Mouse (Mus musculus) lung, embryonic 15.5 days (tissue): ENCODE measurements around the gene Borcs6. TPM values are rescaled to one million over a fixed set of nuclear protein-coding genes. Genes with fewer than 3 reads are reported as not detected.

Source experiments
- ATAC-seq: fragments of 200-750 bp; cut with Nextera tagmentation; 2 replicates; pipeline ENCODE4 v1.8.0; 2017; ENCODE audit warnings: moderate number of reproducible peaks, borderline replicate concordance; ENCODE audit not compliant: low FRiP score, low TSS enrichment; ENCODE audit errors: extremely low read depth
- H3K27ac ChIP-seq: fragments of 300-500 bp; sonication (generic); 2 replicates; pipeline ENCODE4 v1.5.1; 2015; ENCODE audit warnings: moderate library complexity, mild to moderate bottlenecking, inconsistent platforms
- H3K27me3 ChIP-seq: fragments of 300-500 bp; sonication (generic); 2 replicates; pipeline ENCODE4 v1.6.1; 2015; ENCODE audit warnings: inconsistent platforms
- H3K36me3 ChIP-seq: fragments of 300-500 bp; sonication (generic); 2 replicates; pipeline ENCODE4 v1.6.1; 2015; ENCODE audit warnings: inconsistent platforms
- H3K4me1 ChIP-seq: fragments of 300-500 bp; sonication (generic); 2 replicates; pipeline ENCODE4 v1.6.1; 2015; ENCODE audit warnings: inconsistent platforms
- H3K4me2 ChIP-seq: fragments of 300-500 bp; sonication (generic); 2 replicates; pipeline ENCODE4 v1.6.1; 2015; ENCODE audit warnings: inconsistent platforms, mild to moderate bottlenecking, moderate library complexity
- H3K4me3 ChIP-seq: fragments of 300-500 bp; sonication (generic); 2 replicates; pipeline ENCODE4 v1.5.1; 2015; ENCODE audit warnings: mild to moderate bottlenecking, inconsistent platforms
- H3K9ac ChIP-seq: fragments of 300-500 bp; sonication (generic); 2 replicates; pipeline ENCODE4 v1.6.1; 2015; ENCODE audit warnings: inconsistent platforms
- H3K9me3 ChIP-seq: fragments of 300-500 bp; sonication (generic); 2 replicates; pipeline ENCODE4 v1.6.1; 2016; ENCODE audit warnings: inconsistent platforms
- WGBS: fragments of 180-500 bp; shearing (Covaris S2); methylation state at CpG from one replicate; pipeline ENCODE4 v1.1.7; 2015; 5-methylcytosine and 5-hydroxymethylcytosine counted together
- polyA plus RNA-seq: library from polyadenylated mRNA; unstranded; fragments of >200 nt; fragmentation: Nextera tagmentation; extraction: Ambion mirVana; gene quantifications from 2 replicates; pipeline ENCODE4 v1.2.1, GENCODE M21; 2015

The Borcs6 gene
- polyA plus RNA-seq, 1 experiment from 2014 or later = 10.3 TPM

DNA sequence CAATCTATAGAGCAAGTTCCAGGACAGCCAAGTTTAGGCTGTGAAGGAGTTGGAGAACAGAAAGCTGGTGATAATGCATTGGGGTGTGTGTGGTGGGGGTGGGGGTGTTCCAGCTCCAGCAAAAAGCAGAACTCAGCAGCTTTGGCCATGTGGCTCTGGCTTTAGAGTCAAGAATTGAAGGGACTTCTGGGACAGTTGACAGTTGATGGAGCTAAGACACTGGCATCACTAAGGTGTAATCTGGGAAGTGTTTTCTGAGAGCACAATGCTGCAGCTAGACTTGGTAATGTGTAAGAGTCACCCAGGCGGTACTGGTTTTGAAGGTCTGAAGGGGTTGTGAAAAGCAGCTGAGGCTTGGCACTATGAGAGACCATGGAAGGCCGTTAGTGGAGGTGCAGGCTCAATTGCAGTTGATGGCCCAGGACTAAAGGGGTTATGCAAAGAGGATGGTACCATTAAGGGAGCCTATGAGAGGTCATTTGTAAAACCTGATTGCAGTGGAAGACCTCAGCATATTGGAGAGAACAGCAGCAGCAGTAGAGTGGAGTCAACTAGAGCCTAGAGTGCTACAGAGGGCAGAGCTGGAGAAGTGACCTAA is 6.6 kb upstream of the Borcs6 start:
- H3K4me1 ChIP-seq = peaks cover 20% of the 10 kb centered on the region
- H3K27ac ChIP-seq = no peak overlapping the region
- peaks cover 36% of the 10 kb centered on the region for H3K36me3 ChIP-seq
- no peaks in the 10 kb centered on the region for H3K27me3 ChIP-seq
- no peak overlapping the region for H3K9ac ChIP-seq
- H3K4me2 ChIP-seq = no peak overlapping the region
- no peak for ATAC-seq
- 77% methylated on average over 2 of the region's 2 CpGs for WGBS
- no peak overlapping the region for H3K4me3 ChIP-seq
- no peaks in the 10 kb centered on the region for H3K9me3 ChIP-seq

GRCm38 (mm10) chr11:69053848-69054247 is 5.7 kb upstream of the Borcs6 start:
- ATAC-seq = no peak
- H3K36me3 ChIP-seq = peaks cover 29% of the 10 kb centered on the region

GRCm38 (mm10) chr11:69058265-69058664 is 1.3 kb upstream of the Borcs6 start:
- WGBS = 71% methylated on average over 2 of the region's 2 CpGs
- Histone ChIP-seq H3K36me3 (peaks cover 7% of the 10 kb centered on the region; the same call in 1 of the 2 replicates), H3K4me2 (peak overlapping the region; percentile 95), H3K4me1 (peaks cover 30% of the 10 kb centered on the region), H3K27ac (peak overlapping the region; percentile 77; the same call in 1 of the 2 replicates), H3K9ac (peak overlapping the region; percentile 65), H3K9me3 (no peaks in the 10 kb centered on the region), H3K27me3 (no peaks in the 10 kb centered on the region), H3K4me3 (peak overlapping the region; percentile 79)
- no peak for ATAC-seq

More at GRCm38 (mm10) chr11:69053848-69054247, 5.7 kb upstream of the Borcs6 start:
- WGBS = 67% methylated on average over 3 of the region's 3 CpGs
- Histone ChIP-seq H3K4me2 (no peak overlapping the region), H3K27me3 (no peaks in the 10 kb centered on the region), H3K9ac (no peak overlapping the region), H3K9me3 (no peaks in the 10 kb centered on the region), H3K27ac (no peak overlapping the region), H3K4me3 (no peak overlapping the region), H3K4me1 (peaks cover 19% of the 10 kb centered on the region)

- Histone ChIP-seq H3K27ac (peak overlapping the region; percentile 77), H3K9me3 (no peaks in the 10 kb centered on the region), H3K36me3 (peaks cover 3% of the 10 kb centered on the region; the same call in 1 of the 2 replicates), H3K27me3 (no peaks in the 10 kb centered on the region), H3K4me3 (peak overlapping the region; percentile 79), H3K4me1 (peaks cover 30% of the 10 kb centered on the region), H3K4me2 (peak overlapping the region; percentile 95), H3K9ac (peak overlapping the region; percentile 65)
- peak; percentile 1; the same call in 1 of the 2 replicates for ATAC-seq
- under 1% methylated on average over 19 of the region's 19 CpGs for WGBS
Measured at GRCm38 (mm10) chr11:69058729-69059356, 674 bp upstream of the Borcs6 start.

GRCm38 (mm10) chr11:69059975-69060411 is 476 bp downstream of the Borcs6 start:
- Histone ChIP-seq H3K4me1 (peaks cover 39% of the 10 kb centered on the region), H3K4me3 (peak overlapping the region; percentile 79), H3K27ac (peak overlapping the region; percentile 92), H3K9ac (peak overlapping the region; percentile 90), H3K4me2 (peak overlapping the region; percentile 95), H3K36me3 (no peaks in the 10 kb centered on the region), H3K27me3 (no peaks in the 10 kb centered on the region), H3K9me3 (no peaks in the 10 kb centered on the region)
- WGBS = under 1% methylated on average over 41 of the region's 49 CpGs
- ATAC-seq = peak; percentile 15

DNA sequence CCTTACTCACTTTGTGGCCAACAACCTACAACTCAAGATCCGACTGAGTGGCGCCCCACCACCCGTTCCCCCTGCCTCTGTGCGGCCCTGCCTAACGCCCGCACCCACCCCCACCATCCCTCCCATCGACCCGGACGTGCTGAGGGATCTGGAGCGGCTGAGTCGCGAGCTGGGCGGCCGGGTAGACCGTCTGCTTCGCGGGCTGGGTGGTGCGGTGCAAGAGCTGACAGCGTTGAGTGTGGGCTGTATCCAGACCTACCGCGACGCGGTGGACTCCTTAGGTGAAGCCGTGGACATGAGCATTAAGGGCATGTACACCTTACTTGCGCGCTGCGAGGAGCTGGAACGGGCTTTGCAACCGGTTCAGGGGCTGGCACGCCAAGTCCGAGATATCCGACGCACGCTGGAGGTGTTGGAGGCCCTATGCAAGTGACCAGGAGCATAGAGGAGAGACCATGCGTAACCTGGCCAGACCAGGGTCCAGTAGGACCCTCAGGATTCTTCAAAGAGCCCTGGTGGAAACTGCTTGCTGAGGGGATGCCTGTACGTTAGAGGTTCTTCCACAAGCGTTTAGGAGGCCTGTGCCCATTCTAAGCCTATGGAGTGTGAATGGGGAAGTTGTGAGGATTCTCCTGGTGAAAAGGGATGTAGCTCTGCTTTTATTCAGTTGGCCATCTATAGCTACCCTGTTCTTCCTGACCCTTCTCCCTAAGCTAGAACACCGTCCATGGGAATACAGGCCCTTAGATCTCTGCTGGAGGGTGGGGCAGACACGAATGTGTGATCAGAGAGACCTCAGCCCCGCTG is 1.1 kb downstream of the Borcs6 start:
- Histone ChIP-seq H3K36me3 (no peaks in the 10 kb centered on the region), H3K27ac (peak overlapping the region; percentile 92), H3K4me2 (peak overlapping the region; percentile 95), H3K9ac (peak overlapping the region; percentile 90), H3K27me3 (no peaks in the 10 kb centered on the region), H3K4me1 (peaks cover 39% of the 10 kb centered on the region), H3K4me3 (peak overlapping the region; percentile 79), H3K9me3 (no peaks in the 10 kb centered on the region)
- WGBS = 1% methylated on average over 40 of the region's 40 CpGs
- ATAC-seq = no peak

DNA sequence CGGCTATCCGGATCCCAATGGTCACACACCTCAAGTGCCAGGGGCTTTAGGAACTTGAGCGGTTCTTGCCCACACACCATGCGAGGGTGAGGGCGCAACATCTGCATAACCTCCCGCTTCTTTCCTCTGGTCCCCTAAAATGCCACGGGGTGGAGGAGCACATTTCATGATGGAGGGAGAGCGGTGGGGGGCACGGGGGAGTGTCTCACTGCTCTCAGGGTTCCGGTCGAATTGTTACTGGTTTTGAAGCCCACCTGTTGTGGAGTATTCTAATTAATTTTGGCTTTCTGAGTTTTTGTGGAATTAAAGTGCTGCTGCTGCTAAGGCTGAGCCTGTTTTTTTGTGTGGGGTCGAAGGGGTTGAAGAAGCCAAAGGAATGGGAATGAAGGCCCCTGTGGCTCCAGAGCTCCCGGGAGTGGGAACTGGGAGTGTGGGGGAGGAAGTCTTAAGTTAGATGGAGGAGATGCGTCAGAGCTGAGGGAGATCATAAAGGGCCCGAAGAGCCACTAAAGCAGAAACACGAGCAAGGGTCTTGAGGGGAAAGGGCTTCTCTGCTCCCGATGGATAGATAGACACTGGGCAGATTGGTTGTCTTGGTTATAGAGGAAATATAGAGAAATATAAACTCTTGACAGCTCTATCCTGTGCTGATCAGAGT is 1.9 kb downstream of the Borcs6 start:
- Histone ChIP-seq H3K4me1 (peaks cover 44% of the 10 kb centered on the region), H3K27ac (no peak overlapping the region), H3K4me2 (peak overlapping the region; percentile 95), H3K4me3 (peak overlapping the region; percentile 79), H3K36me3 (no peaks in the 10 kb centered on the region), H3K27me3 (no peaks in the 10 kb centered on the region), H3K9ac (peak overlapping the region; percentile 90), H3K9me3 (no peaks in the 10 kb centered on the region)
- 13% methylated on average over 17 of the region's 17 CpGs for WGBS
- no peak for ATAC-seq

DNA sequence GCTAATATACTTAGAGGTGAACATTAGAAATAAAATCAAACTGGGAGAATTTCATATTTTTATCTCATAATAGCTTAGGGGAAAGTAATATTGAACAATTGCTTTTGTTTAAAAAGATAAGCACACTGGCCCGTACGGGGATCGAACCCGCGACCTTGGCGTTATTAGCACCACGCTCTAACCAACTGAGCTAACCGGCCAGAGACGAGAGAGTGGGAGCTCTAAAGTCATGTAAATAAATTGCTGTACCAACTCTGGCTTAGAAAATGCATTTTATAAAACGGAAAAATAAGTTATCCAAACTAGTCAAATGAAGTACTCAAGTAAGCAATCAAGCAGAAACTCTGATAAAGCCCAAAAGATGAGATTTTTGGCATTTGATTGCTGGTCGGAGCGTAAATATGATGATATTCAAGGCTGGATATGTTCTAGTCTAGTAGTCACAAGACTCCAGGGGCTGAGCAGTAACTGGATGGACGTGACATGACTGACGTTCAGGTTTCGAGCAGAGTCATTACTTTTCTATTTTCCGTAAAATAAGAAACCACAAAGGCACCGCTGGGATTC is 2.8 kb downstream of the Borcs6 start:
- no peak for ATAC-seq
- Histone ChIP-seq H3K27me3 (no peaks in the 10 kb centered on the region), H3K27ac (peak overlapping the region; percentile 49), H3K9me3 (no peaks in the 10 kb centered on the region), H3K4me3 (peak overlapping the region; percentile 79), H3K4me1 (peaks cover 52% of the 10 kb centered on the region), H3K9ac (0 out of 2 replicates have a peak overlapping the region, but pooled peaks have one; percentile 17), H3K4me2 (peak overlapping the region; percentile 95), H3K36me3 (no peaks in the 10 kb centered on the region)
- WGBS = 1% methylated on average over 17 of the region's 17 CpGs

DNA sequence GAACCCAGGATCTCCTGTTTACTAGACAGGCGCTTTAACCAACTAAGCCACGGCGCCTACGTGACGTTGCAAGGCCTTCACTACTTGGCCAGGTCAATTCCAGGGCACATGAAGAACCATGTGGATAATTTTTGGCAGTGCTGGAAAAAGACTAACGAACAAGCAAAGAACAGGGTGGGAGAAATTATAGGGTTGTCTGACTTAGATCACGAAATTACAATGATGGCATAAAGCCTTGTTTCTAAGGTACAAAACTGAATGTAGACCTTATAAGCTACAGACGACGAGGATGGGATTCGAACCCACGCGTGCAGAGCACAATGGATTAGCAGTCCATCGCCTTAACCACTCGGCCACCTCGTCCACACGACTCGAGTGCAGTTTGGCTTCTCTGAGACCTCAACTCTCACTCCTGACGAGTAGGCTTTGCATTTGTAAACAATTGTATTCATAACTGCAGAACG is 3.3 kb downstream of the Borcs6 start:
- H3K9me3 ChIP-seq = no peaks in the 10 kb centered on the region
- no peaks in the 10 kb centered on the region for H3K27me3 ChIP-seq
- H3K4me3 ChIP-seq = peak overlapping the region; percentile 79
- H3K4me2 ChIP-seq = peak overlapping the region; percentile 95
- under 1% methylated on average over 19 of the region's 19 CpGs for WGBS
- no peaks in the 10 kb centered on the region for H3K36me3 ChIP-seq
- peak overlapping the region; percentile 88 for H3K27ac ChIP-seq
- H3K9ac ChIP-seq = peak overlapping the region; percentile 45
- peak; percentile 37 for ATAC-seq
- peaks cover 54% of the 10 kb centered on the region for H3K4me1 ChIP-seq

GRCm38 (mm10) chr11:69063413-69064201 is 4.1 kb downstream of the Borcs6 start:
- whole genome bisulfite sequencing = under 1% methylated on average over 31 of the region's 31 CpGs
- Histone ChIP-seq H3K9ac (peak overlapping the region; percentile 54), H3K4me3 (peak overlapping the region; percentile 79), H3K36me3 (no peaks in the 10 kb centered on the region), H3K4me1 (peaks cover 47% of the 10 kb centered on the region), H3K9me3 (no peaks in the 10 kb centered on the region), H3K27ac (peak overlapping the region; percentile 88), H3K27me3 (no peaks in the 10 kb centered on the region), H3K4me2 (peak overlapping the region; percentile 95)
- 0 out of 2 replicates have a peak, but pooled peaks have one; percentile 27 for ATAC-seq
